Mouse (Mus musculus) lung, postnatal 36 days (tissue): Measurements from ENCODE around the gene Lefty2.
"Not testable (repeated sequence)": the region's sequence is repeated elsewhere in the genome, so short reads cannot be mapped to it uniquely, and the experiment has no call there.

Experiments
- DNase-seq: peaks from one replicate; pipeline ENCODE4 v3.0.0; 2022; ENCODE audit warnings: mixed read lengths

The Lefty2 gene

GRCm38 (mm10) chr1:180892808-180893207 is at the start of gene Lefty2:
Gene Lefty2 (plus strand): TSS chr1:180893108.
- DNase-seq: no peak

- peak; percentile 90 for DNase-seq
Measured at GRCm38 (mm10) chr1:180848114-180848510, 44.8 kb upstream of the Lefty2 start.

- peak; percentile 88 for DNase-seq
Measured at GRCm38 (mm10) chr1:180848511-180849241, 44.2 kb upstream of the Lefty2 start.

- DNase-seq: no peak
Measured at GRCm38 (mm10) chr1:180849701-180850301, 43.1 kb upstream of the Lefty2 start.

GRCm38 (mm10) chr1:180850316-180851270 is 42.3 kb upstream of the Lefty2 start, which contains the start of gene Sde2:
Gene Sde2 (plus strand): TSS chr1:180851127.
- DNase-seq: peak; percentile 100

GRCm38 (mm10) chr1:180858763-180859162 is 34.1 kb upstream of the Lefty2 start:
- no peak for DNase-seq

GRCm38 (mm10) chr1:180860030-180860429 is 32.9 kb upstream of the Lefty2 start:
- DNase-seq: no peak

- peak; percentile 43 for DNase-seq
Measured at GRCm38 (mm10) chr1:180863606-180864005, 29.3 kb upstream of the Lefty2 start.

- peak; percentile 34 for DNase-seq
Measured at GRCm38 (mm10) chr1:180866001-180866400, 26.9 kb upstream of the Lefty2 start.

- DNase-seq: no peak
Measured at GRCm38 (mm10) chr1:180870122-180870650, 22.7 kb upstream of the Lefty2 start.

- DNase-seq: peak; percentile 66
Measured at GRCm38 (mm10) chr1:180873861-180874484, 18.9 kb upstream of the Lefty2 start.

GRCm38 (mm10) chr1:180874615-180875014 is 18.3 kb upstream of the Lefty2 start:
- DNase-seq: no peak

- DNase-seq: no peak
Measured at GRCm38 (mm10) chr1:180875126-180875525, 17.8 kb upstream of the Lefty2 start.

GRCm38 (mm10) chr1:180877466-180877865 is 15.4 kb upstream of the Lefty2 start:
- DNase-seq: no peak

GRCm38 (mm10) chr1:180881768-180882167 is 11.1 kb upstream of the Lefty2 start:
- DNase-seq: no peak

GRCm38 (mm10) chr1:180883731-180884130 is 9.2 kb upstream of the Lefty2 start:
- DNase-seq: no peak

- no peak for DNase-seq
Measured at GRCm38 (mm10) chr1:180884484-180884883, 8.4 kb upstream of the Lefty2 start.

GRCm38 (mm10) chr1:180888556-180889042 is 4.3 kb upstream of the Lefty2 start:
- DNase-seq: peak; percentile 97

- no peak for DNase-seq
Measured at GRCm38 (mm10) chr1:180889172-180889571, 3.7 kb upstream of the Lefty2 start.

GRCm38 (mm10) chr1:180889841-180890240 is 3.1 kb upstream of the Lefty2 start:
- peak; percentile 52 for DNase-seq

- DNase-seq: not testable (repeated sequence)
Measured at GRCm38 (mm10) chr1:180894088-180894987, 1.4 kb downstream of the Lefty2 start.
